Mouse (Mus musculus) heart, adult 2 months (tissue): ENCODE data around the gene Slc52a3.

ENCODE experiments used
- CTCF ChIP-seq: fragments of 200-600 bp; IDR thresholded peaks from 2 replicates; pipeline ENCODE4 v1.8.1; 2022; ENCODE audit warnings: antibody characterized with exemption, mild to moderate bottlenecking, moderate library complexity
- EP300 ChIP-seq: fragments of 200-500 bp; IDR thresholded peaks from 2 replicates; pipeline ENCODE4 v1.6.1; 2011; ENCODE audit warnings: low read depth, low read length, control low read depth; ENCODE audit not compliant: insufficient read depth
- POLR2A ChIP-seq: fragments of 200-500 bp; IDR thresholded peaks from 2 replicates; pipeline ENCODE4 v1.6.1; 2011; ENCODE audit warnings: mild to moderate bottlenecking, low read depth, low read length, control low read depth; ENCODE audit not compliant: insufficient read depth

DNA sequence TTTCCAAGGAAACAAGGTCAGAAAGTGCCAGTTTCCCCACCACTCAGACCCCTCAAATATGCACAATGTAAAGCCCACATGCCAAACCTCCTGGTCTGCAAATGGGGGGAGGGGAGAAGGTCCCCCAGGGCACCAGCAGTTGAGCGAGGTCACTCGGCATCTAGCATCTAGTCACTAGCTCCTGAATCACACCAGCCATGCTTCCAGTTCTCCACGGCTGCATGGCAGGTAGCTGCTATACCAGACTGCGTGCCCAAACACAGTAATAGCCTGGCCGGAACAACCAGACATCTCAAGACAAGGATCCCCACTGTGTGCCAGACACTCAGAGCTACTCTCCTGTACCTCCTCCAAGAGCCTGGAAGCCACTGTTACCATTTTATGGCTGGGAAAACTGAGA is 24.6 kb upstream of the Slc52a3 start:
- no peak for TF ChIP-seq POLR2A
- TF ChIP-seq CTCF: no peak
- no peak for TF ChIP-seq EP300
